Mouse (Mus musculus) bone marrow, adult 2 months (tissue): Measurements from ENCODE around the gene Ces2f. TPM values are rescaled to one million over a fixed set of nuclear protein-coding genes. Genes with fewer than 3 reads are reported as not detected.
"Not testable (repeated sequence)": the region's sequence is repeated elsewhere in the genome, so short reads cannot be mapped to it uniquely, and the experiment has no call there.

Source experiments
- H3K27ac ChIP-seq: fragments of 200-500 bp; 2 replicates; pipeline ENCODE4 v1.5.1; 2012; ENCODE audit warnings: low read depth, mild to moderate bottlenecking, control low read depth, inconsistent platforms, low read length; ENCODE audit not compliant: control insufficient read depth, poor library complexity, insufficient read depth
- H3K4me1 ChIP-seq: fragments of 200-500 bp; 2 replicates; pipeline ENCODE4 v1.6.1; 2011; ENCODE audit warnings: low read length; ENCODE audit not compliant: control insufficient read depth, insufficient read depth
- H3K4me3 ChIP-seq: fragments of 200-500 bp; replicated peaks from 2 replicates; pipeline ENCODE3; 2011; ENCODE audit warnings: mild to moderate bottlenecking, low read depth, low read length, control low read depth; ENCODE audit not compliant: control insufficient read depth
- CTCF ChIP-seq: fragments of 200-500 bp; IDR thresholded peaks from 2 replicates; pipeline ENCODE4 v1.5.1; 2011; ENCODE audit warnings: low read length, control low read depth; ENCODE audit not compliant: control insufficient read depth, insufficient read depth
- POLR2A ChIP-seq: fragments of 200-500 bp; IDR thresholded peaks from 2 replicates; pipeline ENCODE4 v1.6.1; 2011; ENCODE audit warnings: low read depth, mild to moderate bottlenecking, control low read depth, low read length, borderline replicate concordance; ENCODE audit not compliant: control insufficient read depth
- WGBS: fragments of 180-500 bp; shearing (Covaris S2); methylation state at CpG from one replicate; pipeline ENCODE4 v1.1.7; 2018; 5-methylcytosine and 5-hydroxymethylcytosine counted together
- polyA plus RNA-seq: library from polyadenylated mRNA; stranded (reverse); fragments of >200 nt; gene quantifications from 2 replicates; pipeline ENCODE4 v1.2.4, GENCODE M21; 2011; ENCODE audit warnings: low replicate concordance; ENCODE audit not compliant: missing spikeins, insufficient read depth, insufficient read length

The Ces2f gene
- polyA plus RNA-seq, result not detected in 2 replicates

DNA sequence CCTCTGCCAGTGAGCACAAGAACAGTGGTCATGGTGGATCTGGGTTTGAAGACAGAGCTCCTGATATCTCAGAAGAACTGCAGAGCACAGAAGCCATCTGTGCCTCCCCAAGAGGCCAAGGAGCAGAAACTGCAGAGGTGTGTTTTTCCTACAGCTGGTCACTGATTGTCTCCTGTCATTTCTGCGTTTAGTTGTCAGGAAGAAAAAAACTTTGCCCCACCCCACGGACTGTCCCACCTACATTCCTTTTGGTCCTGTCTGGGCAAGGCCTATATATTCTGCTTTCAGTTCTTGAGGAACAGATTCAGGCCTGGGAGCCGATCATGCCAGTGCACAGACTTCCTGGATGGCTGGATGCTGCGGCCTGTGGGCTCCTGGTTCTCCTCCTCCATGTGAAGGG, at the start of gene Ces2f:
Gene Ces2f, plus strand, starts transcription at position 301 of the 400 bp plus-strand sequence.
- Histone ChIP-seq H3K4me1 (no peaks in the 10 kb centered on the region), H3K4me3 (no peak within 1 kb of the TSS), H3K27ac (no peak within 1 kb of the TSS)
- 68% methylated on average over 4 of the region's 4 CpGs for WGBS
- TF ChIP-seq POLR2A, result no peak
- no peak for TF ChIP-seq CTCF

- no peak overlapping the region for H3K4me3 ChIP-seq
- WGBS, result 23% methylated on average over 2 of the region's 2 CpGs
- no peak overlapping the region for H3K27ac ChIP-seq
- no peaks in the 10 kb centered on the region for H3K4me1 ChIP-seq
- TF ChIP-seq CTCF (no peak), POLR2A (no peak)
Measured at GRCm38 (mm10) chr8:104901746-104902145, 45.4 kb upstream of the Ces2f start.

GRCm38 (mm10) chr8:104907111-104907510, 40.0 kb upstream of the Ces2f start:
- H3K4me3 ChIP-seq, result no peak overlapping the region
- no peak for TF ChIP-seq CTCF
- no peak for TF ChIP-seq POLR2A
- WGBS, result 42% methylated on average over 1 of the region's 1 CpGs
- no peaks in the 10 kb centered on the region for H3K4me1 ChIP-seq
- no peak overlapping the region for H3K27ac ChIP-seq

- WGBS, result 76% methylated on average over 1 of the region's 1 CpGs
- H3K4me3 ChIP-seq, H3K27ac ChIP-seq, H3K4me1 ChIP-seq: not testable (repeated sequence)
Measured at GRCm38 (mm10) chr8:104909021-104909420, 38.1 kb upstream of the Ces2f start.

GRCm38 (mm10) chr8:104909651-104910050, 37.5 kb upstream of the Ces2f start:
- 83% methylated on average over 10 of the region's 10 CpGs for WGBS
- not testable (repeated sequence) for H3K4me3 ChIP-seq, H3K27ac ChIP-seq, H3K4me1 ChIP-seq

DNA sequence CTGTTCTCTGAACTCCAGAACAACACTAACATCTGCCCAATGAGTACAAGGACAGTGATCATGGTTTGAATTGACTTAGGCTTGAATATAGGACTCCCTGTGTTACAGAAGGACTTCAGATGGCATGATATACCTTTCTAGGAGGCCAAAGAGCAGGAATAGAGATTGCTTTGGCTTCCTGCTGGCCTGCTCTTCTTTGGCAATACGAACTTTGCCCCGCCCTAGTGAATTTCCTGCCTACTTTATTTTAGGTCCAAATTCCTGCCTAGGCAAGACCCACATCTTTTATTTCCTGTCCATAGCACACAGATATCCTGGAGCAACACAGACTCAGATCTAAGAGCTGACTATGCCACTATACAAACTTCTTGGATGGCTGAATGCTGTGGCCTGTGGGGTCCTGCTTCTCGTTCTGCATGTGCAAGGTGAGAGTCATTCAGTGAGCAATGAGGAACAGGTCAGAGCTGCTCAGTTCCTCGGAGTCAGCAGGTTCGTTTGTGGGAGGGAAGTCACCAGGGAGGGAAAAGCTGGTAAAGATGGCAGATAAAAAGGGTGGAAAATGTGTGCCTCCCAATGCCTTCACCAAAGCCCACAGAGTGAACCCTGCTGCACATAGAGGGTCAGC, 21.1 kb upstream of the Ces2f start, which contains the start of gene Ces2e:
Gene Ces2e, plus strand, starts transcription at position 289 of the 625 bp plus-strand sequence.
- Histone ChIP-seq H3K4me3 (no peak within 1 kb of the TSS), H3K4me1 (no peaks in the 10 kb centered on the region), H3K27ac (no peak within 1 kb of the TSS)
- no peak for TF ChIP-seq POLR2A
- TF ChIP-seq CTCF, result no peak
- WGBS, result 32% methylated on average over 5 of the region's 5 CpGs

DNA sequence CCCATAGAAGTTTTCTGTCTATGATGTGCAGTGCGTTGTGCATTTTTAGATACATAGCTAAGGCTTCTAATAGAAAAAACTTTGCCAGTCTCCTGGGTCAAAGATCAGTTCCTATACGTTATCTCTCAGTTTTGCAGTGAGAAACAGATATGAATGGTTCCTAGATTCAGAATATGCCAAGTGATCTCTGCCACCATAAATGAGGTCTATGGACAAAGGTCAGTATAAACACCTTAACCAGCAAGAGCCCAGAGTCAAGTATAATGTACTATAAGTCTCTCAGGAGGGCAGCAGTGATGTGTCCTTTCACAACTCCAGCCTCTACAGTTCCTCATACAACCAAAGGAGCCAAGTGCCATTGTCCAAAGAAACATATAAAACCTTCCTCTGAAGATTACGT, 19.9 kb upstream of the Ces2f start:
- no peak overlapping the region for H3K27ac ChIP-seq
- no peaks in the 10 kb centered on the region for H3K4me1 ChIP-seq
- H3K4me3 ChIP-seq, result no peak overlapping the region
- WGBS, result 78% methylated on average over 3 of the region's 3 CpGs
- TF ChIP-seq POLR2A, result no peak
- no peak for TF ChIP-seq CTCF

DNA sequence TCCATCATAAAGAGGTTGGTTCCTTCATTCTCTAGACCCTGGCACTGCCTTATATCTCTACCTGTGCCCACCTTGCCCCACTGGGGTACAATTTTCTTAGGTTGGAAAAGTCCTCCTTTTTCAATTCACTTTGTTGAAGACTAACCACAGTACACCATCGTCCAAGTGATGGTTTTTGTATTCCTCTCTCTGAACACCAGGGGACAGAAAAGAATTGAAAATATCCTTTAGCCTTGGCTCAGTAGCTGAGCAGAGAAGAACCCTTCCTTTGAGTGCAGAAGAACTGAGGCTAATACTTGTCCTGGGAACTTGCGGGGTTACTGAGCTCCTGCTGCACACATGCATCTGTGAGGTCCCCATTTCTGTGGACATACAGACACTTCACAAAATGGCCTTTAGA, 2.5 kb upstream of the Ces2f start:
- Histone ChIP-seq H3K4me1 (no peaks in the 10 kb centered on the region), H3K4me3 (no peak overlapping the region), H3K27ac (no peak overlapping the region)
- 71% methylated on average over 2 of the region's 2 CpGs for WGBS
- TF ChIP-seq CTCF, result no peak
- TF ChIP-seq POLR2A, result no peak

- 76% methylated on average over 5 of the region's 5 CpGs for WGBS
- no peak overlapping the region for H3K27ac ChIP-seq
- H3K4me3 ChIP-seq, result no peak overlapping the region
- TF ChIP-seq CTCF (no peak), POLR2A (no peak)
- H3K4me1 ChIP-seq, result no peaks in the 10 kb centered on the region; the same call in 1 of the 2 replicates
Measured at GRCm38 (mm10) chr8:104949031-104949430, 1.9 kb downstream of the Ces2f start.
